Mouse (Mus musculus) forebrain, postnatal 0 days (tissue): ENCODE measurements around the gene 1700020D05Rik. TPM values are rescaled to one million over a fixed set of nuclear protein-coding genes. Genes with fewer than 3 reads are reported as not detected.

Experiments
- ATAC-seq: fragments of 200-750 bp; cut with Nextera tagmentation; 2 replicates; pipeline ENCODE4 v1.8.0; 2017; ENCODE audit warnings: mild to moderate bottlenecking, moderate library complexity
- DNase-seq: peaks from one replicate; pipeline ENCODE4 v3.0.0-alpha.2; 2015
- H3K27ac ChIP-seq: fragments of 300-500 bp; sonication (generic); 2 replicates; pipeline ENCODE4 v1.5.1; 2014; ENCODE audit warnings: low read depth, mild to moderate bottlenecking, antibody characterized with exemption, low read length, moderate library complexity, mixed read lengths
- H3K27me3 ChIP-seq: fragments of 300-500 bp; sonication (generic); 2 replicates; pipeline ENCODE4 v1.6.1; 2014; ENCODE audit warnings: mild to moderate bottlenecking, low read length, mixed read lengths; ENCODE audit not compliant: insufficient read depth
- H3K36me3 ChIP-seq: fragments of 300-500 bp; sonication (generic); 2 replicates; pipeline ENCODE4 v1.6.1; 2014; ENCODE audit warnings: mild to moderate bottlenecking, moderate library complexity; ENCODE audit not compliant: insufficient read depth
- H3K4me1 ChIP-seq: fragments of 300-500 bp; sonication (generic); 2 replicates; pipeline ENCODE4 v1.6.1; 2014; ENCODE audit warnings: antibody characterized with exemption; ENCODE audit not compliant: insufficient read depth
- H3K4me2 ChIP-seq: fragments of 300-500 bp; sonication (generic); 2 replicates; pipeline ENCODE4 v1.6.1; 2014; ENCODE audit warnings: low read depth, mild to moderate bottlenecking, moderate library complexity
- H3K4me3 ChIP-seq: fragments of 300-500 bp; sonication (generic); 2 replicates; pipeline ENCODE4 v1.5.1; 2014; ENCODE audit warnings: low read depth, low read length, mixed read lengths
- H3K9ac ChIP-seq: fragments of 300-500 bp; sonication (generic); 2 replicates; pipeline ENCODE4 v1.6.1; 2014; ENCODE audit warnings: mild to moderate bottlenecking
- H3K9me3 ChIP-seq: fragments of 300-500 bp; sonication (generic); 2 replicates; pipeline ENCODE4 v1.6.1; 2016; ENCODE audit warnings: low read length
- CTCF ChIP-seq: sonication (generic); IDR thresholded peaks from 2 replicates; pipeline ENCODE4 v1.5.1; 2016; ENCODE audit warnings: antibody characterized with exemption, control low read depth, low read depth
- WGBS: fragments of 180-500 bp; shearing (Covaris S2); extraction: QIAGEN DNeasy Blood & Tissue Kit; methylation state at CpG from one replicate; pipeline ENCODE4 v1.1.7; 2014; 5-methylcytosine and 5-hydroxymethylcytosine counted together
- polyA plus RNA-seq: library from polyadenylated mRNA; unstranded; fragments of >200 nt; fragmentation: Nextera tagmentation; extraction: Ambion mirVana; gene quantifications from 2 replicates; pipeline ENCODE4 v1.2.1, GENCODE M21; 2015
- total RNA-seq: library from RNA; depleted of rRNA; stranded (reverse); fragments of >200 nt; gene quantifications from 2 replicates; pipeline ENCODE4 v1.2.3, GENCODE M21; 2014

The 1700020D05Rik gene
- total and polyA plus RNA-seq, 2 experiments from 2014 or later: 5.0 TPM; not detected in 1

DNA sequence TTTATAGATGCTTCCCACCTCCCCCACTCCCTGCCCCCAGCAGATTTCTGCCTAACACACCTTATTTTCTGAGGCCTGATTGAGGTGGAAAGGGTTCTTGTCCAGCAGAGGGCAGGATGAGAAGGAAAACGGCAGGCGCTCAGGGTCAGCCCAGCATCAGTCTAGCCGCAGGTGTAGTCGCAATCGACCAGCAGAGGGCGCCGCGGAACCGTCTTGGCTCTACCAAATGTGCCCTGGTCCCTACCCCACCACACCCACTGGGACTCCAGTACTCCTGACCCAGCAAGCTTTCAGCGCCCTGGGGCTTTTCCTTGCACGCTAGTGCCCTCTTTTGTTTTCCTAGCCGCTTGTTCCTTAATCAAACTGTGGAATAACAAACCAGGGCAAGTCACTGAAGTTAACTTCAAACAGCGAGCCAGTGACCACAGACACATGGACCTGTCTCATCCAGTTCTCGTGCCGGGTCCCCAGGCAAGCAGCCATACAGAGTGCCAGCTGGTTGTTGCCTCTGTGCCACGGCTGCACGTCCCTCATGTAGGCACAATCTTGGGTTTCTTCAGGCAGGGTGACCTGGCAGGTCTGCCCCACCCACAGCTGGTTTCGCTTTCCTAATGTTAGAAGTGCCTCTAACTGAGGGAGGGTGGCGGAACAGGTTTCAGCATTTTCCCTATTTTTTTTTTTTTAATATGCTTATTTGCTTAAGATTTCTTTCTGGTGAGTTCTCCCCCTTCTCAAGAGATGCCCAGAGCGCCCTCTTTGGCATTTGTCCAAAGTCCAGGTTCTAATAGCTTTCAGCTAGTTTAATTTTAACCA is 25.9 kb upstream of the 1700020D05Rik start:
- peak; percentile 93 for ATAC-seq

DNA sequence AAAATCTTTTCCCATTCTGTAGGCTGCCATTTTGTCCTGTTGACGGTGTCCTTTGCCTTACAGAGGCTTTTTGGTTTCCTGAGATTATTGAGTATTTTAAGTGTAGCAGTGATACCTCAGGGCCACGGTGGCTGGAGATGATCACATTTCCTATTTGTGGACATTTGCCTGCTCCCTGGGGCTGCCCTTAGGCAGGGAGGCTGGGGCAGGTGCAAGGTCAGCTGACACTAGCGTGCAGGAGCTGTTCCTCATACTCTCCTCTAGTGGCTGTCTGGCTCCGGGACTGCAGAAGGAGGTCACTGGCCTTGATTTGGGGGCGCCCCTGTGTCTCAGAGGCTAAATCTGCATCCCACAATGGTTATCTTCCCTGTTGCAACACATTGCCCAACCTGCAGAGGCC is 21.6 kb upstream of the 1700020D05Rik start:
- H3K4me3 ChIP-seq: no peak overlapping the region

More for the DNA sequence above, 25.9 kb upstream of the 1700020D05Rik start:
- Histone ChIP-seq H3K4me3 (peak overlapping the region; percentile 2; the same call in 1 of the 2 replicates), H3K4me1 (peaks cover 9% of the 10 kb centered on the region), H3K36me3 (no peaks in the 10 kb centered on the region), H3K27me3 (no peaks in the 10 kb centered on the region), H3K9me3 (no peaks in the 10 kb centered on the region), H3K9ac (no peak overlapping the region), H3K4me2 (peak overlapping the region; percentile 33), H3K27ac (peak overlapping the region; percentile 51; the same call in 1 of the 2 replicates)
- 10% methylated on average over 20 of the region's 20 CpGs for WGBS
- peak; percentile 85 for DNase-seq
- TF ChIP-seq CTCF: peak; percentile 95

DNA sequence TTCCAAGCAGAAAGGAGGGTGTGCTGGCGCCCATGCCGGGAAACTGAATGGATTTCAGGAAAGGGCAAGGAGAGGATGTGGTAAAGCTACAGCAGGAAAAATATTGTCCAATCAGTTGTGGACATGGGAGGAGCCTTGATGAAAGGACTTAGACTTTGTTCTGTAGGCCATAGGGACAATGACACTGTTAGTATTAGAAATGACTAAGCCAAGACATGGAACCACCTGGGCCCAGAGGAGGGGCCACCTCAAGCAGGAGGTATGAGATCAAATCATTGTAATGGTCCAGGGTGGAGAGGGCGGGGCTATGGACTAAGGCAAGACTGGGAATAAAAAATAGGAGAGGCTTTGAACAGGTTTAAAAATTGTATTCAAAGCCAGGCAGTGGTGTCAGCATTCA is 15.1 kb upstream of the 1700020D05Rik start:
- H3K4me3 ChIP-seq: no peak overlapping the region
- no peak overlapping the region for H3K9ac ChIP-seq
- H3K4me2 ChIP-seq: no peak overlapping the region
- no peaks in the 10 kb centered on the region for H3K4me1 ChIP-seq
- ATAC-seq: no peak
- WGBS: 87% methylated on average over 3 of the region's 3 CpGs
- H3K9me3 ChIP-seq: no peaks in the 10 kb centered on the region
- no peaks in the 10 kb centered on the region for H3K27me3 ChIP-seq
- no peaks in the 10 kb centered on the region for H3K36me3 ChIP-seq
- DNase-seq: no peak
- no peak overlapping the region for H3K27ac ChIP-seq
- TF ChIP-seq CTCF: no peak

More for the DNA sequence above, 21.6 kb upstream of the 1700020D05Rik start:
- no peak for ATAC-seq
- no peaks in the 10 kb centered on the region for H3K36me3 ChIP-seq
- H3K9ac ChIP-seq: no peak overlapping the region
- H3K9me3 ChIP-seq: no peaks in the 10 kb centered on the region
- 76% methylated on average over 5 of the region's 5 CpGs for WGBS
- H3K4me2 ChIP-seq: no peak overlapping the region
- H3K27ac ChIP-seq: no peak overlapping the region
- H3K27me3 ChIP-seq: no peaks in the 10 kb centered on the region
- TF ChIP-seq CTCF: no peak
- DNase-seq: no peak
- H3K4me1 ChIP-seq: peaks cover 7% of the 10 kb centered on the region

DNA sequence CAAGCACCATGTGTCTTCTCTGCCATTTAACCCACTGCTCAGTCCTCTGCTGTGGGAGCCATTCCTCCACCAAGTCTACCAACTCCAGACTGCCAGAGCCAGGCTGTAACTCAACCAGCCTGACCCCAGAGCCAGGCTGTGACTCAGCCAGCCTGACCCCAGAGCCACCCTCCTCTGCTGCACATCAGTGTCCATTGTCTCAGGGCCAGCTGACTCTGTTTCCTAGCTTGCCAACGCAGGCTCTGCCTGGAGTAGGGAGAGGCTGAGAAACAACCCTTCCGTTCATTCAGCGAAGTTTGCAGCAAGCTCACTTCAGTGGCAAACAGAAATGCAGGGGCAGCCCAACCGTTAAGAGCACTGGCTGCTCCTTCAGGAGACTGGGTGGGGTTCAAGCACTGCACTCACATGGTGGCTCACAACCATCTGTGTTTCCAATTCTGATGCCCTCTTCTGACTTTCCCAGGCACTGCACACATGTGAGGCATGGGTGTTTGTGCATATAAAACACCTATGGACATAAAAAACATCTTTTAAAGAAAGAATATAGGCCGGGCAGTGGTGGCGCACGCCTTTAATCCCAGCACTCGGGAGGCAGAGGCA is 13.4 kb upstream of the 1700020D05Rik start:
- DNase-seq (no peak), ATAC-seq (no peak)
- Histone ChIP-seq H3K9me3 (no peaks in the 10 kb centered on the region), H3K27me3 (no peaks in the 10 kb centered on the region), H3K36me3 (no peaks in the 10 kb centered on the region), H3K4me3 (no peak overlapping the region), H3K4me1 (no peaks in the 10 kb centered on the region), H3K27ac (no peak overlapping the region), H3K9ac (no peak overlapping the region), H3K4me2 (no peak overlapping the region)
- no peak for TF ChIP-seq CTCF
- WGBS: 77% methylated on average over 8 of the region's 8 CpGs

DNA sequence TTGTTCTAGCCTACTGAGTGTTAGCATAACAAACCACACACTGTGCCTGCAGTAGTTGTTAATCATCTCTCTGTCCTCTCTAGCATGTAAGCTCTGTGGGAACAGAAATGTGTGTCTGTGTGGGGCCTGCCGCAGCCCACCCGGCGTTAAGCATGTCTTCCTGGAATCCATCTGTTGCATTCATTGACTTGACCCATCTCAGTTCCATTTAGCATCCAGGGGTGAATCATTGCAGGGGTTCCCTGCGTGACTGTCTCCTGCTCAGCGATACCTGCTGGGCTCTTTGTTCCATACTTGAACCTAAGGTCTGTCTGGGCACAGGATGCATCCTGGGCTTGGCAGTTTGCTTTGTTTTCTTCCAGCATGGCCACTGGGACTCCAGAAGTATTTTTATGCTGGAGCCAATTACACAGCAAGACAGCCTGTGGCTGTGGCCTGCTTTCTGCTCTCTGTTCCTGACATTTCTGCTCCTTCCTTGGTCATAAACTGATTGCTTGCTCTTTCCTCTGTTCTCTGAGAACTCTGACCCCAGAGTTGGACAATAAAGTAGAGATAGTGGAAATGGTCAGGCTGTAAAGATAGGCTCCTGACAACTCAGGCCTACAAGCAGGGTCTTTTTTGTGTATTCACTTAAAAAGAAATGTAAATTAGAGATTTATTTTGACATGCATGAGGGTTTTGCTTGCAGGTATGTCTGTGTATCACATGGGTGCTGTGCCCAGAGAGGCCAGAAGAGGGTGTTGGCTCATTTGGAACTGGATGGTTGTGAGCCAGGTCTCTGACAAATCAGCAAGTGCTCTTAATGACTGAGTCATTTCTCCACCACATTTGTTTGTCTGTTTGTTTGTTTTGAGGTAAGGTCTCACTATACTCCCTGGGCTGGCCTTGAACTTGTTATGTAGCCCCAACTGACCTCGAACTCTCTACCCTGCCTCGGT is 12.5 kb upstream of the 1700020D05Rik start:
- 0 out of 2 replicates have a peak, but pooled peaks have one; percentile 10 for TF ChIP-seq CTCF
- no peak overlapping the region for H3K4me3 ChIP-seq
- no peak overlapping the region for H3K27ac ChIP-seq
- no peaks in the 10 kb centered on the region for H3K36me3 ChIP-seq
- no peak for DNase-seq
- H3K9ac ChIP-seq: no peak overlapping the region
- H3K27me3 ChIP-seq: no peaks in the 10 kb centered on the region
- peaks cover 3% of the 10 kb centered on the region for H3K4me1 ChIP-seq
- no peak overlapping the region for H3K4me2 ChIP-seq
- 75% methylated on average over 7 of the region's 7 CpGs for WGBS
- no peaks in the 10 kb centered on the region for H3K9me3 ChIP-seq
- ATAC-seq: no peak

GRCm38 (mm10) chr19:5513005-5513349 is 9.4 kb upstream of the 1700020D05Rik start:
- H3K27ac ChIP-seq: no peak overlapping the region
- peaks cover 20% of the 10 kb centered on the region for H3K4me1 ChIP-seq
- DNase-seq (no peak), ATAC-seq (no peak)
- no peak overlapping the region for H3K4me2 ChIP-seq
- no peaks in the 10 kb centered on the region for H3K36me3 ChIP-seq
- H3K9ac ChIP-seq: no peak overlapping the region
- WGBS: 84% methylated on average over 3 of the region's 3 CpGs
- no peak for TF ChIP-seq CTCF
- no peaks in the 10 kb centered on the region for H3K27me3 ChIP-seq
- no peak overlapping the region for H3K4me3 ChIP-seq
- H3K9me3 ChIP-seq: no peaks in the 10 kb centered on the region
